Mouse (Mus musculus) v-Abl transformed pro-B cells (cell line): Measurements from ENCODE around the gene Snapc5.

Experiments
- in situ Hi-C, 2 experiments: fragments of 400-800 bp; cut with MboI; formaldehyde crosslinking; loops; one replicate each; pipeline ENCODE4 v1.15.1; 2025; ENCODE audit not compliant: unreplicated experiment in 2 of 2

Gene Snapc5

GRCm38 (mm10) chr9:64178974-64179646 is at the start of gene Snapc5:
Snapc5 (plus strand) TSS chr9:64179274.
- in situ Hi-C loops = loop anchor here (10.0 to 25.0 kb wide), 2 partner anchors 1158 to 1166 kb away; partner anchors contain the start of gene Pdcd7 (in 2 of the 2)

GRCm38 (mm10) chr9:64131623-64132022 is 47.5 kb upstream of the Snapc5 start:
- in situ Hi-C loops = loop anchor here (10.0 to 25.0 kb wide), 2 partner anchors 631 to 823 kb away; partner anchors contain the start of gene Slc24a1 (in 1 of the 2)

- in situ Hi-C loops = loop anchor here (5.0 to 25.0 kb wide), 3 partner anchors 133 to 816 kb away; partner anchors contain the start of gene Slc24a1 (in 1 of the 2)
Observed at GRCm38 (mm10) chr9:64138896-64139295, 40.2 kb upstream of the Snapc5 start.

- in situ Hi-C loops = loop anchor here (5.0 to 25.0 kb wide), 3 partner anchors 132 to 815 kb away; partner anchors contain the start of gene Slc24a1 (in 1 of the 2)
Observed at GRCm38 (mm10) chr9:64139879-64140278, 39.2 kb upstream of the Snapc5 start.

GRCm38 (mm10) chr9:64156641-64157040 is 22.4 kb upstream of the Snapc5 start:
- in situ Hi-C loops = no loop called here

GRCm38 (mm10) chr9:64160471-64160870 is 18.6 kb upstream of the Snapc5 start:
- in situ Hi-C loops = no loop called here

- in situ Hi-C loops = loop anchor here in 1 of 2 experiments (5.0 to 10.0 kb wide), 2 partner anchors 87 to 1175 kb away; partner anchors contain the start of gene Pdcd7
Observed at GRCm38 (mm10) chr9:64169967-64170366, 9.1 kb upstream of the Snapc5 start.

- in situ Hi-C loops = loop anchor here in 1 of 2 experiments (5.0 to 10.0 kb wide), 2 partner anchors 85 to 1173 kb away; partner anchors contain the start of gene Pdcd7
Observed at GRCm38 (mm10) chr9:64172145-64172815, 6.8 kb upstream of the Snapc5 start.

GRCm38 (mm10) chr9:64172816-64173665 is 6.0 kb upstream of the Snapc5 start, which contains the start of the genes Zwilch and Rpl4:
Zwilch (minus strand) TSS chr9:64173104.
Rpl4 (plus strand) TSS chr9:64173375.
- in situ Hi-C loops = loop anchor here in 1 of 2 experiments (5.0 to 10.0 kb wide), 2 partner anchors 84 to 1172 kb away; partner anchors contain the start of gene Pdcd7

GRCm38 (mm10) chr9:64173666-64174220 is 5.3 kb upstream of the Snapc5 start:
- in situ Hi-C loops = loop anchor here in 1 of 2 experiments (5.0 to 10.0 kb wide), 2 partner anchors 84 to 1171 kb away; partner anchors contain the start of gene Pdcd7

GRCm38 (mm10) chr9:64174341-64174740 is 4.7 kb upstream of the Snapc5 start:
- in situ Hi-C loops = loop anchor here in 1 of 2 experiments (5.0 to 10.0 kb wide), 2 partner anchors 83 to 1170 kb away; partner anchors contain the start of gene Pdcd7

GRCm38 (mm10) chr9:64174766-64175165 is 4.3 kb upstream of the Snapc5 start:
- in situ Hi-C loops = loop anchor here (5.0 to 25.0 kb wide), 3 partner anchors 83 to 1170 kb away; partner anchors contain the start of gene Pdcd7 (in 2 of the 2)

GRCm38 (mm10) chr9:64175378-64175777 is 3.7 kb upstream of the Snapc5 start:
- in situ Hi-C loops = loop anchor here (10.0 to 25.0 kb wide), 2 partner anchors 1162 to 1169 kb away; partner anchors contain the start of gene Pdcd7 (in 2 of the 2)

- in situ Hi-C loops = loop anchor here (10.0 to 25.0 kb wide), 2 partner anchors 1159 to 1166 kb away; partner anchors contain the start of gene Pdcd7 (in 2 of the 2)
Observed at GRCm38 (mm10) chr9:64178610-64178973, 482 bp upstream of the Snapc5 start.

- in situ Hi-C loops = loop anchor here in 1 of 2 experiments (25.0 kb wide), 1 partner anchor 1154 kb away; the partner anchor contains the start of gene Pdcd7
Observed at GRCm38 (mm10) chr9:64183295-64183694, 4.2 kb downstream of the Snapc5 start.

GRCm38 (mm10) chr9:64184166-64184840 is 5.2 kb downstream of the Snapc5 start:
- in situ Hi-C loops = loop anchor here in 1 of 2 experiments (25.0 kb wide), 1 partner anchor 1153 kb away; the partner anchor contains the start of gene Pdcd7

GRCm38 (mm10) chr9:64193879-64194278 is 14.8 kb downstream of the Snapc5 start:
- in situ Hi-C loops = loop anchor here in 1 of 2 experiments (25.0 kb wide), 1 partner anchor 1143 kb away; the partner anchor contains the start of gene Pdcd7

- in situ Hi-C loops = loop anchor here in 1 of 2 experiments (25.0 kb wide), 1 partner anchor 1142 kb away; the partner anchor contains the start of gene Pdcd7
Observed at GRCm38 (mm10) chr9:64195554-64195953, 16.5 kb downstream of the Snapc5 start.
